Mouse (Mus musculus) kidney, adult 11 months (tissue): ENCODE measurements around the gene Tenm4.
A peak's percentile ranks its signal among the peaks of the same experiment; 100 is the strongest.

ENCODE experiments used
- DNase-seq: peaks from one replicate; pipeline ENCODE4 v3.0.0; 2022

Gene Tenm4

GRCm38 (mm10) chr7:96707112-96707511, 536.1 kb downstream of the Tenm4 start:
- no peak for DNase-seq

GRCm38 (mm10) chr7:96708071-96708470, 537.0 kb downstream of the Tenm4 start:
- no peak for DNase-seq

- no peak for DNase-seq
These were observed 537.5 kb downstream of the Tenm4 start for GRCm38 (mm10) chr7:96708561-96708960.

GRCm38 (mm10) chr7:96708968-96709367, 537.9 kb downstream of the Tenm4 start:
- no peak for DNase-seq

GRCm38 (mm10) chr7:96709891-96710290, 538.8 kb downstream of the Tenm4 start:
- no peak for DNase-seq

- DNase-seq = no peak
These were observed 539.6 kb downstream of the Tenm4 start for GRCm38 (mm10) chr7:96710658-96711071.

GRCm38 (mm10) chr7:96712876-96713275, 541.8 kb downstream of the Tenm4 start:
- DNase-seq = peak; percentile 5

- no peak for DNase-seq
These were observed 545.9 kb downstream of the Tenm4 start for GRCm38 (mm10) chr7:96716911-96717310.

- DNase-seq = no peak
These were observed 547.4 kb downstream of the Tenm4 start for GRCm38 (mm10) chr7:96718201-96719155.

- no peak for DNase-seq
These were observed 548.9 kb downstream of the Tenm4 start for GRCm38 (mm10) chr7:96719926-96720325.

GRCm38 (mm10) chr7:96720465-96720864, 549.4 kb downstream of the Tenm4 start:
- no peak for DNase-seq

GRCm38 (mm10) chr7:96722796-96723195, 551.8 kb downstream of the Tenm4 start:
- DNase-seq = no peak

GRCm38 (mm10) chr7:96725603-96726002, 554.6 kb downstream of the Tenm4 start:
- no peak for DNase-seq

GRCm38 (mm10) chr7:96730360-96730759, 559.3 kb downstream of the Tenm4 start:
- no peak for DNase-seq

GRCm38 (mm10) chr7:96731947-96732346, 560.9 kb downstream of the Tenm4 start:
- no peak for DNase-seq

- DNase-seq = no peak
These were observed 563.4 kb downstream of the Tenm4 start for GRCm38 (mm10) chr7:96734315-96735058.

GRCm38 (mm10) chr7:96740631-96741030, 569.6 kb downstream of the Tenm4 start:
- DNase-seq = no peak

- DNase-seq = no peak
These were observed 571.2 kb downstream of the Tenm4 start for GRCm38 (mm10) chr7:96742221-96742620.

GRCm38 (mm10) chr7:96745956-96746355, 574.9 kb downstream of the Tenm4 start:
- no peak for DNase-seq

GRCm38 (mm10) chr7:96746706-96747105, 575.7 kb downstream of the Tenm4 start:
- DNase-seq = no peak

- DNase-seq = no peak
These were observed 577.5 kb downstream of the Tenm4 start for GRCm38 (mm10) chr7:96748538-96749045.

- DNase-seq = no peak
These were observed 578.7 kb downstream of the Tenm4 start for GRCm38 (mm10) chr7:96749753-96750152.

- no peak for DNase-seq
These were observed 580.2 kb downstream of the Tenm4 start for GRCm38 (mm10) chr7:96751236-96751635.

GRCm38 (mm10) chr7:96752776-96753175, 581.7 kb downstream of the Tenm4 start:
- no peak for DNase-seq
